Mouse (Mus musculus): Measurements from ENCODE around the gene Elf5. TPM values are rescaled to one million over a fixed set of nuclear protein-coding genes. Genes with fewer than 3 reads are reported as not detected.

Gene Elf5
- polyA plus RNA-seq, 1 experiment from 2014 or later = not detected

GRCm38 (mm10) chr2:103493827-103494226 lies 82.3 kb downstream of the Elf5 start:
- WGBS = 58% methylated on average over 4 of the region's 4 CpGs
- 0 out of 2 replicates have a peak, but pooled peaks cover 8% of the 10 kb centered on the region for H3K4me1 ChIP-seq (replicated peaks)
- H3K9me3 ChIP-seq (replicated peaks) = no peaks in the 10 kb centered on the region
- no peaks in the 10 kb centered on the region for H3K36me3 ChIP-seq
- no peaks in the 10 kb centered on the region for H3K27me3 ChIP-seq (replicated peaks)
- H3K27ac ChIP-seq (ENCODE audit: poor library complexity, severe bottlenecking) = no peak overlapping the region
- H3K4me3 ChIP-seq = no peak overlapping the region
- ATAC-seq (ENCODE audit: insufficient number of reproducible peaks, low FRiP score) = no peak
- H3K9ac ChIP-seq = no peak overlapping the region
- no peak overlapping the region for H3K4me2 ChIP-seq

- Histone ChIP-seq H3K9ac (no peak overlapping the region), H3K4me2 (no peak overlapping the region), H3K4me3 (no peak overlapping the region), H3K9me3 (replicated peaks) (no peaks in the 10 kb centered on the region), H3K4me1 (replicated peaks) (no peaks in the 10 kb centered on the region), H3K36me3 (no peaks in the 10 kb centered on the region), H3K27ac (ENCODE audit: poor library complexity, severe bottlenecking) (no peak overlapping the region), H3K27me3 (replicated peaks) (no peaks in the 10 kb centered on the region)
- 87% methylated on average over 6 of the region's 6 CpGs for WGBS
- no peak for ATAC-seq (ENCODE audit: insufficient number of reproducible peaks, low FRiP score)
Observed at GRCm38 (mm10) chr2:103495633-103496418, 84.3 kb downstream of the Elf5 start.

Other genes starting within 250 kb of the Elf5 start
- 0.26 TPM in 1 of 2 replicates, not detected in the other for gene Ehf, start 108.4 kb upstream of the Elf5 start, polyA plus RNA-seq (2016; fragmentation: Nextera tagmentation; extraction: Ambion mirVana)
- 87.3 and 89.1 TPM in 2 replicates for gene Cat, start 73.5 kb downstream of the Elf5 start, polyA plus RNA-seq (2016; fragmentation: Nextera tagmentation; extraction: Ambion mirVana)
- 28.0 and 29.5 TPM in 2 replicates for gene Abtb2, start 154.6 kb downstream of the Elf5 start, polyA plus RNA-seq (2016; fragmentation: Nextera tagmentation; extraction: Ambion mirVana)

Data from heart, embryonic 12.5 days (tissue).